In the genomic region with DNA sequence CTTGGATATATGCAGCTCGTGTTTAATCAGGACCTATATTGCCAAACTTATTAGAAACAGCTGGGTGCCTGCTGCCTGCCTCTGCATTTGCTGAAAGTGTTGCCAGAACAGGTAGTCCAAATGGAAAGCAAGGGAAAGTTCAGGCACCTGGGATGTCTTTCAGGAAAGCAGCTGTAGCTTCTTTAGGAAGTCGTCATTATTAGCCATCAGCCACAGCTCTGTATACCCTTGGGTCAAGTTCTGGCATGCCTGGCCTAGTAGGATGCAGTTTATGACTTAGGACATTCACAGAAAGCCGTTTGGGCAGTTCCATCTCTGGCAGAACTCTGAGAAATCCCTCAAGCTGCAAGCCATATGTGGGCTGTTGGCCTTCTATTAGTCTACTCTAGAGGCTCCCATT, we compare ENCODE assay signal across 27 mouse cellular contexts.
DNase-seq lines count a peak whose midpoint lies in the region; ATAC-seq lines count a peak whose summit lies in the region.
"Had no signal": no experiment of that assay in that cellular context is flagged by ENCODE, and none has a peak within 500 bp of the region (broad histone marks: within the 10 kb centered on the region; RNA-seq: fewer than 3 reads in every experiment).

No protein-coding gene starts in this region.

- H3K27ac ChIP-seq in embryonic facial prominence, embryonic 11.5 days (replicated peaks; ENCODE audit: low read depth, low read length), result no peak overlapping the region
- no peak overlapping the region for H3K27ac ChIP-seq in embryonic facial prominence, embryonic 10.5 days (replicated peaks)
- peak overlapping the region; percentile 46 for H3K27ac ChIP-seq in limb, embryonic 10.5 days
- H3K27ac ChIP-seq in limb, embryonic 13.5 days, result 0 out of 2 replicates have a peak overlapping the region, but pooled peaks have one; percentile 52
- no peak overlapping the region for H3K27ac ChIP-seq in kidney, embryonic 15.5 days
- H3K27ac ChIP-seq in midbrain, embryonic 10.5 days (replicated peaks), result no peak overlapping the region
- H3K27ac ChIP-seq: forebrain, embryonic 10.5 days; forebrain, embryonic 13.5 days; gastrocnemius, adult 2 months; hindbrain, embryonic 12.5 days; hindbrain, embryonic 15.5 days had no signal

- no peak for ATAC-seq in embryonic facial prominence, embryonic 11.5 days (replicated peaks; ENCODE audit: insufficient number of reproducible peaks, low FRiP score, low TSS enrichment, low read depth)
- peak; percentile 80; the same call in 1 of the 2 replicates for ATAC-seq in limb, embryonic 13.5 days (ENCODE audit: low FRiP score, low read depth)
- ATAC-seq in kidney, embryonic 15.5 days (replicated peaks; ENCODE audit: low FRiP score), result no peak
- ATAC-seq: forebrain, embryonic 13.5 days; forebrain, embryonic 16.5 days; intestine, embryonic 16.5 days; Patski had no signal

- H3K27me3 ChIP-seq in embryonic facial prominence, embryonic 11.5 days (ENCODE audit: control insufficient read depth, insufficient read depth, low read length), result no peaks in the 10 kb centered on the region
- no peaks in the 10 kb centered on the region for H3K27me3 ChIP-seq in embryonic facial prominence, embryonic 10.5 days (replicated peaks; ENCODE audit: low read depth, poor library complexity, severe bottlenecking)
- no peaks in the 10 kb centered on the region for H3K27me3 ChIP-seq in limb, embryonic 10.5 days (ENCODE audit: low read depth, poor library complexity, severe bottlenecking)
- no peaks in the 10 kb centered on the region for H3K27me3 ChIP-seq in limb, embryonic 13.5 days
- no peaks in the 10 kb centered on the region for H3K27me3 ChIP-seq in kidney, embryonic 15.5 days
- H3K27me3 ChIP-seq in midbrain, embryonic 10.5 days (ENCODE audit: low read depth, poor library complexity, severe bottlenecking), result no peaks in the 10 kb centered on the region
- H3K27me3 ChIP-seq: CH12.LX; forebrain, embryonic 13.5 days; hindbrain, embryonic 12.5 days; hindbrain, embryonic 15.5 days; Patski had no signal

- no peaks in the 10 kb centered on the region; the same call in 1 of the 2 replicates for H3K4me1 ChIP-seq in embryonic facial prominence, embryonic 11.5 days (ENCODE audit: control insufficient read depth, insufficient read depth, low read length)
- no peaks in the 10 kb centered on the region for H3K4me1 ChIP-seq in embryonic facial prominence, embryonic 10.5 days
- peaks cover 10% of the 10 kb centered on the region for H3K4me1 ChIP-seq in limb, embryonic 10.5 days
- H3K4me1 ChIP-seq in limb, embryonic 13.5 days, result peaks cover 11% of the 10 kb centered on the region
- H3K4me1 ChIP-seq in kidney, embryonic 15.5 days, result no peaks in the 10 kb centered on the region
- no peaks in the 10 kb centered on the region for H3K4me1 ChIP-seq in midbrain, embryonic 10.5 days
- H3K4me1 ChIP-seq: forebrain, embryonic 10.5 days; forebrain, embryonic 13.5 days; hindbrain, embryonic 12.5 days; hindbrain, embryonic 15.5 days had no signal

- H3K9me3 ChIP-seq in embryonic facial prominence, embryonic 11.5 days (replicated peaks; ENCODE audit: control insufficient read depth, low read length), result no peaks in the 10 kb centered on the region
- H3K9me3 ChIP-seq in embryonic facial prominence, embryonic 10.5 days, result no peaks in the 10 kb centered on the region
- no peaks in the 10 kb centered on the region for H3K9me3 ChIP-seq in limb, embryonic 10.5 days (replicated peaks)
- no peaks in the 10 kb centered on the region for H3K9me3 ChIP-seq in limb, embryonic 13.5 days
- no peaks in the 10 kb centered on the region for H3K9me3 ChIP-seq in kidney, embryonic 15.5 days (replicated peaks)
- H3K9me3 ChIP-seq in midbrain, embryonic 10.5 days (replicated peaks), result no peaks in the 10 kb centered on the region
- H3K9me3 ChIP-seq: forebrain, embryonic 10.5 days; forebrain, embryonic 13.5 days; G1E; hindbrain, embryonic 12.5 days; hindbrain, embryonic 15.5 days had no signal

- peak; percentile 30 for DNase-seq in embryonic facial prominence, embryonic 11.5 days (ENCODE audit: low spot score)
- DNase-seq in embryonic facial prominence, embryonic 10.5 days (ENCODE audit: low spot score), result no peak
- peak; percentile 4 for DNase-seq in embryo, embryonic 9.5 days (ENCODE audit: extremely low spot score)
- peak; percentile 41 for DNase-seq in limb, embryonic 10.5 days (ENCODE audit: low spot score)
- DNase-seq in midbrain, embryonic 10.5 days (ENCODE audit: low spot score), result no peak
- no peak for DNase-seq in ovary, postnatal 10 days (ENCODE audit: low spot score)
- DNase-seq: adrenal gland, postnatal 10 days; adrenal gland, postnatal 36 days; B cell, adult 2 months; cerebellum, adult 18-20 months; cerebellum, adult 9-10 months; cerebellum, postnatal 14 days; gastrocnemius, adult 2 months; gastrocnemius, postnatal 36 days; heart, adult 11 months had no signal

- 32% methylated on average over 3 of the region's 3 CpGs for WGBS in embryonic facial prominence, embryonic 11.5 days
- WGBS in embryonic facial prominence, embryonic 10.5 days, result 58% methylated on average over 3 of the region's 3 CpGs
- WGBS in limb, embryonic 10.5 days, result 24% methylated on average over 3 of the region's 3 CpGs
- 13% methylated on average over 3 of the region's 3 CpGs for WGBS in limb, embryonic 13.5 days
- 51% methylated on average over 3 of the region's 3 CpGs for WGBS in kidney, embryonic 15.5 days
- WGBS in midbrain, embryonic 10.5 days, result 78% methylated on average over 3 of the region's 3 CpGs

- no peak overlapping the region for H3K4me3 ChIP-seq in embryonic facial prominence, embryonic 11.5 days (ENCODE audit: low read depth, low read length)
- no peak overlapping the region for H3K4me3 ChIP-seq in embryonic facial prominence, embryonic 10.5 days
- no peak overlapping the region for H3K4me3 ChIP-seq in limb, embryonic 10.5 days
- no peak overlapping the region for H3K4me3 ChIP-seq in limb, embryonic 13.5 days
- no peak overlapping the region for H3K4me3 ChIP-seq in kidney, embryonic 15.5 days (replicated peaks)
- H3K4me3 ChIP-seq in midbrain, embryonic 10.5 days, result no peak overlapping the region
- H3K4me3 ChIP-seq: forebrain, embryonic 10.5 days; forebrain, embryonic 13.5 days; gastrocnemius, adult 2 months; hindbrain, embryonic 12.5 days; hindbrain, embryonic 15.5 days had no signal

- no peak overlapping the region for H3K9ac ChIP-seq in embryonic facial prominence, embryonic 11.5 days (replicated peaks; ENCODE audit: low read length)
- H3K9ac ChIP-seq in limb, embryonic 13.5 days, result no peak overlapping the region
- no peak overlapping the region for H3K9ac ChIP-seq in kidney, embryonic 15.5 days
- H3K9ac ChIP-seq: forebrain, embryonic 13.5 days; hindbrain, embryonic 12.5 days; hindbrain, embryonic 15.5 days had no signal

- H3K4me2 ChIP-seq in embryonic facial prominence, embryonic 11.5 days (ENCODE audit: low read depth, low read length), result no peak overlapping the region
- no peak overlapping the region for H3K4me2 ChIP-seq in limb, embryonic 13.5 days (replicated peaks)
- no peak overlapping the region for H3K4me2 ChIP-seq in kidney, embryonic 15.5 days
- H3K4me2 ChIP-seq: forebrain, embryonic 13.5 days; heart, embryonic 11.5 days; hindbrain, embryonic 12.5 days; hindbrain, embryonic 15.5 days had no signal

- H3K36me3 ChIP-seq in embryonic facial prominence, embryonic 11.5 days (replicated peaks; ENCODE audit: control insufficient read depth, insufficient read depth, low read depth, low read length), result no peaks in the 10 kb centered on the region
- no peaks in the 10 kb centered on the region for H3K36me3 ChIP-seq in embryonic facial prominence, embryonic 10.5 days (replicated peaks)
- no peaks in the 10 kb centered on the region for H3K36me3 ChIP-seq in limb, embryonic 10.5 days
- H3K36me3 ChIP-seq in limb, embryonic 13.5 days, result no peaks in the 10 kb centered on the region
- H3K36me3 ChIP-seq in kidney, embryonic 15.5 days, result no peaks in the 10 kb centered on the region
- H3K36me3 ChIP-seq in midbrain, embryonic 10.5 days, result no peaks in the 10 kb centered on the region
- H3K36me3 ChIP-seq: forebrain, embryonic 10.5 days; G1E; hindbrain, embryonic 12.5 days; hindbrain, embryonic 15.5 days had no signal

Comparison
In these comparisons a context has a peak if more than half of its experiments do, and no peak if none do; other contexts are left out.
1. DNase-seq: peak in embryonic facial prominence, embryonic 11.5 days (single experiment), embryo, embryonic 9.5 days (single experiment) and limb, embryonic 10.5 days (single experiment); none in embryonic facial prominence, embryonic 10.5 days (single experiment), midbrain, embryonic 10.5 days (single experiment) and ovary, postnatal 10 days (single experiment).
2. H3K27ac ChIP-seq: peak in limb, embryonic 10.5 days (single experiment) and limb, embryonic 13.5 days (single experiment); none in embryonic facial prominence, embryonic 11.5 days (single experiment), embryonic facial prominence, embryonic 10.5 days (single experiment), kidney, embryonic 15.5 days (single experiment) and midbrain, embryonic 10.5 days (single experiment).